Mouse (Mus musculus): ENCODE data around the gene Irf6.

Irf6 gene

GRCm38 (mm10) chr1:193156316-193157110, 3.6 kb downstream of the Irf6 start:
- DNase-seq (ENCODE audit: low spot score): peak; percentile 74

GRCm38 (mm10) chr1:193157111-193157492, 4.2 kb downstream of the Irf6 start:
- no peak for DNase-seq (ENCODE audit: low spot score)

GRCm38 (mm10) chr1:193159163-193159562, 6.3 kb downstream of the Irf6 start:
- DNase-seq (ENCODE audit: low spot score): no peak

GRCm38 (mm10) chr1:193159613-193160012, 6.7 kb downstream of the Irf6 start:
- DNase-seq (ENCODE audit: low spot score): no peak

- peak; percentile 88 for DNase-seq (ENCODE audit: low spot score)
These were observed 7.6 kb downstream of the Irf6 start for GRCm38 (mm10) chr1:193160317-193161032.

GRCm38 (mm10) chr1:193167746-193168145, 14.8 kb downstream of the Irf6 start, which contains the start of gene A130010J15Rik:
A130010J15Rik (plus strand) TSS chr1:193168046.
- DNase-seq (ENCODE audit: low spot score): no peak

- DNase-seq (ENCODE audit: low spot score): no peak
These were observed 16.3 kb downstream of the Irf6 start for GRCm38 (mm10) chr1:193169228-193169627.

- no peak for DNase-seq (ENCODE audit: low spot score)
These were observed 16.9 kb downstream of the Irf6 start for GRCm38 (mm10) chr1:193169856-193170255.

- DNase-seq (ENCODE audit: low spot score): peak; percentile 98
These were observed 20.3 kb downstream of the Irf6 start for GRCm38 (mm10) chr1:193172991-193173809.

GRCm38 (mm10) chr1:193173810-193174129, 20.9 kb downstream of the Irf6 start:
- DNase-seq (ENCODE audit: low spot score): no peak

GRCm38 (mm10) chr1:193174143-193174733, 21.3 kb downstream of the Irf6 start:
- no peak for DNase-seq (ENCODE audit: low spot score)

GRCm38 (mm10) chr1:193181104-193181503, 28.2 kb downstream of the Irf6 start:
- no peak for DNase-seq (ENCODE audit: low spot score)

GRCm38 (mm10) chr1:193188257-193188656, 35.3 kb downstream of the Irf6 start:
- DNase-seq (ENCODE audit: low spot score): no peak

GRCm38 (mm10) chr1:193189151-193189621, 36.3 kb downstream of the Irf6 start:
- DNase-seq (ENCODE audit: low spot score): peak; percentile 47

GRCm38 (mm10) chr1:193189771-193190170, 36.9 kb downstream of the Irf6 start:
- DNase-seq (ENCODE audit: low spot score): no peak

- DNase-seq (ENCODE audit: low spot score): no peak
These were observed 38.9 kb downstream of the Irf6 start for GRCm38 (mm10) chr1:193191675-193192283.

- no peak for DNase-seq (ENCODE audit: low spot score)
These were observed 41.7 kb downstream of the Irf6 start for GRCm38 (mm10) chr1:193194416-193195140.

- no peak for DNase-seq (ENCODE audit: low spot score)
These were observed 42.4 kb downstream of the Irf6 start for GRCm38 (mm10) chr1:193195169-193195810.

GRCm38 (mm10) chr1:193197494-193198205, 44.7 kb downstream of the Irf6 start:
- no peak for DNase-seq (ENCODE audit: low spot score)

GRCm38 (mm10) chr1:193198312-193198711, 45.4 kb downstream of the Irf6 start:
- no peak for DNase-seq (ENCODE audit: low spot score)

Measured in yolk sac, embryonic 10.5 days (tissue).